Mouse (Mus musculus) liver, embryonic 14.5 days (tissue): ENCODE measurements around the gene Vamp8.

Experiments used
- CTCF ChIP-seq: IDR thresholded peaks from 2 replicates; pipeline ENCODE4 v1.5.1; 2016; ENCODE audit warnings: antibody characterized with exemption, low read depth, control low read depth
- EP300 ChIP-seq: IDR thresholded peaks from 2 replicates; pipeline ENCODE4 v1.6.1; 2016; ENCODE audit warnings: antibody characterized with exemption, low read depth

- TF ChIP-seq CTCF (peak; percentile 61), EP300 (peak; percentile 6; the same call in 1 of the 2 replicates)
These were observed 10.3 kb downstream of the Vamp8 start, which contains the start of gene Vamp5 for GRCm38 (mm10) chr6:72380131-72380770.
